Mouse (Mus musculus): ENCODE data around the gene Gfod2. TPM values are rescaled to one million over a fixed set of nuclear protein-coding genes. Genes with fewer than 3 reads are reported as not detected.

The Gfod2 gene
- polyA plus RNA-seq, 1 experiment from 2014 or later = 52.9 TPM

DNA sequence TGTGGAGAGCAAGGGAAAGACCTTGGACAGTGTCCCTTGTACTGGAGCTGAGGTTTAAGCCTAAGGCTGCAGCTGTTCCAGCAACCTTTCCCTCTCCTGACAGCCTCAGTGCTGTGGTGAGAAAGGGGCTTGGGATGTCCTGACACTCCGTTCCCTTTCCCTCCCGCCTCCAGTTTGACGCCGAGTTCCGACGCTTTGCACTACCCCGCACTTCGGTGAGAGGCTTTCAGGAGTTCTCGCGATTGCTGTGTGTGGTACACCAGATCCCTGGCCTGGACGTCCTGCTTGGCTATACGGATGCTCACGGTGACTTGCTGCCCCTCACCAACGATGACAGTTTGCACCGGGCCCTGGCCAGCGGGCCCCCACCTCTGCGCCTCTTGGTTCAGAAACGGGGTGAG is 56.5 kb downstream of the Gfod2 start:
- Histone ChIP-seq H3K4me2 (ENCODE audit: low read depth, low read length) (peak overlapping the region; percentile 98), H3K9me3 (ENCODE audit: control insufficient read depth, low read length) (no peaks in the 10 kb centered on the region), H3K27me3 (ENCODE audit: control insufficient read depth, insufficient read depth, low read length) (no peaks in the 10 kb centered on the region), H3K9ac (replicated peaks; ENCODE audit: low read depth, low read length) (peak overlapping the region; percentile 61), H3K4me1 (ENCODE audit: control insufficient read depth, insufficient read depth, low read length) (peaks cover 22% of the 10 kb centered on the region), H3K36me3 (ENCODE audit: control insufficient read depth, insufficient read depth, low read length) (peaks cover 18% of the 10 kb centered on the region), H3K27ac (ENCODE audit: low read depth, low read length) (peak overlapping the region; percentile 94), H3K4me3 (ENCODE audit: low read depth, low read length) (peak overlapping the region; percentile 51)
- ATAC-seq (ENCODE audit: low read depth) = peak; percentile 3; the same call in 1 of the 2 replicates
- 36% methylated on average over 18 of the region's 18 CpGs for WGBS

- H3K9me3 ChIP-seq (ENCODE audit: control insufficient read depth, low read length) = no peaks in the 10 kb centered on the region
- under 1% methylated on average over 60 of the region's 60 CpGs for WGBS
- ATAC-seq (ENCODE audit: low read depth) = peak; percentile 77
- H3K27ac ChIP-seq (ENCODE audit: low read depth, low read length) = peak within 1 kb of the TSS; percentile 94
- H3K36me3 ChIP-seq (ENCODE audit: control insufficient read depth, insufficient read depth, low read length) = peaks cover 24% of the 10 kb centered on the region
- peaks cover 17% of the 10 kb centered on the region for H3K4me1 ChIP-seq (ENCODE audit: control insufficient read depth, insufficient read depth, low read length)
- H3K9ac ChIP-seq (replicated peaks; ENCODE audit: low read depth, low read length) = peak within 1 kb of the TSS; percentile 61
- peak within 1 kb of the TSS; percentile 98 for H3K4me2 ChIP-seq (ENCODE audit: low read depth, low read length)
- peak within 1 kb of the TSS; percentile 51 for H3K4me3 ChIP-seq (ENCODE audit: low read depth, low read length)
- no peaks in the 10 kb centered on the region for H3K27me3 ChIP-seq (ENCODE audit: control insufficient read depth, insufficient read depth, low read length)
These were observed 57.3 kb downstream of the Gfod2 start, which contains the start of the genes Acd and Pard6a for GRCm38 (mm10) chr8:105700966-105701824. Acd (minus strand) TSS chr8:105701102. Pard6a (plus strand) TSS chr8:105701148.

DNA sequence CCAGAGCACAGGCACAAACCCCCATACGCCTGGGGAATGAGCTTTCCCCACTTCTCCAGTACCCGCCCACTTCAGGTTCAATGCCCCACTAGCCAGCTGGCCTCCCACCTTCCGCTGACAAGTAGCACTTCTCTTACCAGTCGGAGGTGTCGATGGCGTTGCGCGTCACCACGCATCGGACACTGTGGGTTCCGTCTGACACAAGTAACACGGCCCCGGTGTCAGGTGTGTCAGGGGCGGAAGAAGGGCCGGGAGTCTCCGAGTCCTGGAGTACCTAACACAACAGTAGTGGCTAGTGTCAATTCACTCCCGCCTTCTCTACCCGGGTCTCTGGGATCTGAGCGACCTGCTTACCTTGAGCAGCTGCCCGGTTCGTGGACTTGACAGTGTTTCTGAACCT is 57.9 kb downstream of the Gfod2 start:
- H3K4me2 ChIP-seq (ENCODE audit: low read depth, low read length) = peak overlapping the region; percentile 98
- under 1% methylated on average over 21 of the region's 21 CpGs for WGBS
- H3K4me3 ChIP-seq (ENCODE audit: low read depth, low read length) = peak overlapping the region; percentile 51
- no peaks in the 10 kb centered on the region for H3K9me3 ChIP-seq (ENCODE audit: control insufficient read depth, low read length)
- peak; percentile 55 for ATAC-seq (ENCODE audit: low read depth)
- H3K4me1 ChIP-seq (ENCODE audit: control insufficient read depth, insufficient read depth, low read length) = peaks cover 18% of the 10 kb centered on the region
- peaks cover 24% of the 10 kb centered on the region for H3K36me3 ChIP-seq (ENCODE audit: control insufficient read depth, insufficient read depth, low read length)
- H3K27ac ChIP-seq (ENCODE audit: low read depth, low read length) = peak overlapping the region; percentile 94
- H3K27me3 ChIP-seq (ENCODE audit: control insufficient read depth, insufficient read depth, low read length) = no peaks in the 10 kb centered on the region
- H3K9ac ChIP-seq (replicated peaks; ENCODE audit: low read depth, low read length) = peak overlapping the region; percentile 39

- no peak for ATAC-seq (ENCODE audit: low read depth)
- no peaks in the 10 kb centered on the region for H3K9me3 ChIP-seq (ENCODE audit: control insufficient read depth, low read length)
- H3K4me2 ChIP-seq (ENCODE audit: low read depth, low read length) = peak overlapping the region; percentile 98; the same call in 1 of the 2 replicates
- peak overlapping the region; percentile 51 for H3K4me3 ChIP-seq (ENCODE audit: low read depth, low read length)
- H3K27ac ChIP-seq (ENCODE audit: low read depth, low read length) = no peak overlapping the region
- H3K27me3 ChIP-seq (ENCODE audit: control insufficient read depth, insufficient read depth, low read length) = no peaks in the 10 kb centered on the region
- 92% methylated on average over 11 of the region's 11 CpGs for WGBS
- peaks cover 24% of the 10 kb centered on the region for H3K36me3 ChIP-seq (ENCODE audit: control insufficient read depth, insufficient read depth, low read length)
- no peak overlapping the region for H3K9ac ChIP-seq (replicated peaks; ENCODE audit: low read depth, low read length)
- H3K4me1 ChIP-seq (ENCODE audit: control insufficient read depth, insufficient read depth, low read length) = peaks cover 28% of the 10 kb centered on the region
These were observed 58.8 kb downstream of the Gfod2 start for GRCm38 (mm10) chr8:105699488-105700215.

- Histone ChIP-seq H3K36me3 (ENCODE audit: control insufficient read depth, insufficient read depth, low read length) (peaks cover 24% of the 10 kb centered on the region), H3K27ac (ENCODE audit: low read depth, low read length) (no peak overlapping the region), H3K27me3 (ENCODE audit: control insufficient read depth, insufficient read depth, low read length) (no peaks in the 10 kb centered on the region), H3K9ac (replicated peaks; ENCODE audit: low read depth, low read length) (no peak overlapping the region), H3K4me1 (ENCODE audit: control insufficient read depth, insufficient read depth, low read length) (peaks cover 33% of the 10 kb centered on the region), H3K9me3 (ENCODE audit: control insufficient read depth, low read length) (no peaks in the 10 kb centered on the region), H3K4me3 (ENCODE audit: low read depth, low read length) (no peak overlapping the region), H3K4me2 (ENCODE audit: low read depth, low read length) (no peak overlapping the region)
- WGBS = 80% methylated on average over 5 of the region's 5 CpGs
- no peak for ATAC-seq (ENCODE audit: low read depth)
These were observed 59.7 kb downstream of the Gfod2 start for GRCm38 (mm10) chr8:105698734-105699133.

GRCm38 (mm10) chr8:105697196-105697780 is 61.2 kb downstream of the Gfod2 start:
- peaks cover 24% of the 10 kb centered on the region for H3K36me3 ChIP-seq (ENCODE audit: control insufficient read depth, insufficient read depth, low read length)
- H3K4me1 ChIP-seq (ENCODE audit: control insufficient read depth, insufficient read depth, low read length) = peaks cover 31% of the 10 kb centered on the region
- ATAC-seq (ENCODE audit: low read depth) = no peak
- no peaks in the 10 kb centered on the region for H3K27me3 ChIP-seq (ENCODE audit: control insufficient read depth, insufficient read depth, low read length)
- H3K9me3 ChIP-seq (ENCODE audit: control insufficient read depth, low read length) = no peaks in the 10 kb centered on the region
- H3K27ac ChIP-seq (ENCODE audit: low read depth, low read length) = no peak overlapping the region
- WGBS = 91% methylated on average over 17 of the region's 17 CpGs
- H3K4me3 ChIP-seq (ENCODE audit: low read depth, low read length) = no peak overlapping the region
- no peak overlapping the region for H3K4me2 ChIP-seq (ENCODE audit: low read depth, low read length)
- no peak overlapping the region for H3K9ac ChIP-seq (replicated peaks; ENCODE audit: low read depth, low read length)

DNA sequence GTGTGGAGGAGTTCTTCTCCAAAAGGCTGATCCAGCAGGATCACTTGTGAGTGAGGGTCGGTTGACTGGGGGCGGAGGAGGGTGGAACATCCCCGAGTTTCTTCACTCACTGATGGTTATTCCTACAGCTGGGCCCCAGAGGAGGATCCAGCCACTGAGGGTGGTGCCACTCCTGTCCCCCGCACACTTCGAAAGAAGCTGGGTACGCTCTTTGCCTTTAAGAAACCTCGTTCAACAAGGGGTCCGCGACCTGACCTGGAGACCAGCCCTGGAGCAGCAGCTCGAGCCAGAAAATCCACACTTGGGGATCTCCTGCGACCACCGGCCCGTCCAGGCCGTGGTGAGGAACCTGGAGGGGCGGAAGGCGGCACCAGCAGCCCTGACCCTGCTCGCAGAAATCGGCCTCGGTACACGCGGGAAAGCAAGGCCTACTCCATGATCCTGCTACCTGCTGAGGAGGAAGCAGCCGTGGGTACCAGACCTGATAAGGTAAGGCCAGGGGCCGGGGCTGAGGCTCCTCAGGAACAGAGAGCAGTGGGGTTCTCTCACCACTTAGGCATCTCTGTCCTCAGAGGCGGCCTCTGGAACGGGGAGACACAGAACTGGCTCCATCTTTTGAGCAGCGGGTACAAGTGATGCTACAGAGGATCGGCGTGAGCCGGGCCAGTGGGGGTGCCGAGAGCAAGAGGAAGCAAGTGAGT is 63.2 kb downstream of the Gfod2 start:
- H3K4me3 ChIP-seq (ENCODE audit: low read depth, low read length) = peak overlapping the region; percentile 49
- peak overlapping the region; percentile 64 for H3K4me2 ChIP-seq (ENCODE audit: low read depth, low read length)
- no peak for ATAC-seq (ENCODE audit: low read depth)
- H3K9ac ChIP-seq (replicated peaks; ENCODE audit: low read depth, low read length) = peak overlapping the region; percentile 62; the same call in 1 of the 2 replicates
- 83% methylated on average over 30 of the region's 30 CpGs for WGBS
- peaks cover 24% of the 10 kb centered on the region for H3K36me3 ChIP-seq (ENCODE audit: control insufficient read depth, insufficient read depth, low read length)
- peaks cover 21% of the 10 kb centered on the region for H3K4me1 ChIP-seq (ENCODE audit: control insufficient read depth, insufficient read depth, low read length)
- no peaks in the 10 kb centered on the region for H3K9me3 ChIP-seq (ENCODE audit: control insufficient read depth, low read length)
- no peaks in the 10 kb centered on the region for H3K27me3 ChIP-seq (ENCODE audit: control insufficient read depth, insufficient read depth, low read length)
- H3K27ac ChIP-seq (ENCODE audit: low read depth, low read length) = peak overlapping the region; percentile 80

DNA sequence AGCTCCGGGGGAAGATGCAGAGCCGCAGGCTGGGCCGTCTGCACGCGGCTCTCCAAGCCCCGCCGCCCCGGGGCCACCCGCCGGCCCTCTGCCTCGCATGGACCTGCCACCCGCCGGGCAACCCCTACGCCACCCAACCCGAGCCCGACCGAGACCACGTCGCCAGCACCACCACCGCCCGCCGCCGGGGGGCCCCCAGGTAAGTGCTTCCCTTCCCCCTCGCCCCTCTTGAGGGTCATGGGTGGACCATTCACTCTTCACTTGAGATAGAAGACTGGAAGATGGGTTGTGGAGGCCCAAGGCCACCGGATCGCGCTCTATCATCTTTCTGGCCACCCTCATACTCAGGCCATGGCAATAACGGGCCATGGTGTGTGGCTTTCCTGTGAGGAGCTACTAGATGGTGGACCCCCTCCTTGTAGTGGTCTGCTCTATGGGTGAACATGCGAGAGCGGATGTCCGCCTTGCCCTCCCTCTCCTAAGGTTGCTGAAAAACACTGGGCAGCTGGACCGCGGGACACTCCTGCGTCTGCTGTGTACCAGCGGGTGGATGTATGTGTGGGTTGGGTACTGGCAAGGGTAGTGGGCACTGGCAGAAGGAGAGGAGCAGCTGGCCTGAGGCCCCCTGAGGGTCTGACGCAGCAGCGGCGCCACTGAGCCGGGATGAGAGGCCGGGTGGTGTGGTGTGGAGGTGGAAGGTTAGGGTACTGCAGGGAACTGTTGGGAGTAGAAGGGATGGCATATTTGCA is 64.2 kb downstream of the Gfod2 start:
- H3K27ac ChIP-seq (ENCODE audit: low read depth, low read length) = peak overlapping the region; percentile 80
- peak overlapping the region; percentile 62 for H3K9ac ChIP-seq (replicated peaks; ENCODE audit: low read depth, low read length)
- ATAC-seq (ENCODE audit: low read depth) = peak; percentile 72
- H3K36me3 ChIP-seq (ENCODE audit: control insufficient read depth, insufficient read depth, low read length) = peaks cover 24% of the 10 kb centered on the region
- WGBS = 7% methylated on average over 38 of the region's 40 CpGs
- no peaks in the 10 kb centered on the region for H3K27me3 ChIP-seq (ENCODE audit: control insufficient read depth, insufficient read depth, low read length)
- no peaks in the 10 kb centered on the region for H3K9me3 ChIP-seq (ENCODE audit: control insufficient read depth, low read length)
- H3K4me1 ChIP-seq (ENCODE audit: control insufficient read depth, insufficient read depth, low read length) = peaks cover 16% of the 10 kb centered on the region
- H3K4me2 ChIP-seq (ENCODE audit: low read depth, low read length) = peak overlapping the region; percentile 64
- H3K4me3 ChIP-seq (ENCODE audit: low read depth, low read length) = peak overlapping the region; percentile 49

Data from neural tube, embryonic 14.5 days (tissue).